Mouse (Mus musculus) embryonic fibroblast, embryonic 13.5 days (primary cell): ENCODE measurements around the gene Nme8.

Source experiments
- CTCF ChIP-seq: IDR thresholded peaks from 2 replicates; pipeline ENCODE4 v1.5.1; 2011; ENCODE audit warnings: mild to moderate bottlenecking, control low read depth, low read length, moderate library complexity, borderline replicate concordance; ENCODE audit not compliant: insufficient read depth
- POLR2A ChIP-seq: IDR thresholded peaks from 2 replicates; pipeline ENCODE4 v1.6.1; 2011; ENCODE audit warnings: low read depth, mild to moderate bottlenecking, control low read depth, low read length, moderate library complexity

GRCm38 (mm10) chr13:19640203-19640851, 57.3 kb downstream of the Nme8 start:
- TF ChIP-seq CTCF (no peak), POLR2A (no peak)
